Mouse (Mus musculus) monocyte, adult 59 days (primary cell): Measurements from ENCODE around the gene Tlr13. TPM values are rescaled to one million over a fixed set of nuclear protein-coding genes. Genes with fewer than 3 reads are reported as not detected.

Source experiments
- total RNA-seq, 2 experiments: library from RNA; stranded (reverse); gene quantifications; one replicate each; pipeline ENCODE4 v1.2.4; 2023

Gene Tlr13
- total RNA-seq, result 100 to 1,000 TPM; 223 to 227 TPM

DNA sequence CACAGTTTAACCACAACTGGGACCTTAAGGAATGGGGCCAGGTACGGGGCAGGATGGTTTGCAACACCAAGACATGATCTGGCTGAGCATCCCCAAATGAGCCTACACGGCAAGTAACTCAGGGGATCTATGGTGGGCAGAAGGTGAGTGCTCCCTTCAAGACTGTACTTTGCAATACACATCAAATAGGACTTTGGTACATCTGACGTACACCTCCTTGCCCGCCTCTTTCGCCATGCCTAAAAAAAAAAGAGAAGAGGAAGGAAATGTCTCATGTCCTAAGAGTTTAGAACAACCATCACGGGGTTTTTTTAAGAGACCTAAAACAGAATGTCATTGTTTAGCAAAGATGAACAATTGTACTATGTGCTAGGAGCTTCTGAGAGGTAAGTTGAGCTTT lies at the start of gene Tlr13:
Gene Tlr13 (plus strand): TSS at position 269 of the 400 bp plus-strand sequence.

DNA sequence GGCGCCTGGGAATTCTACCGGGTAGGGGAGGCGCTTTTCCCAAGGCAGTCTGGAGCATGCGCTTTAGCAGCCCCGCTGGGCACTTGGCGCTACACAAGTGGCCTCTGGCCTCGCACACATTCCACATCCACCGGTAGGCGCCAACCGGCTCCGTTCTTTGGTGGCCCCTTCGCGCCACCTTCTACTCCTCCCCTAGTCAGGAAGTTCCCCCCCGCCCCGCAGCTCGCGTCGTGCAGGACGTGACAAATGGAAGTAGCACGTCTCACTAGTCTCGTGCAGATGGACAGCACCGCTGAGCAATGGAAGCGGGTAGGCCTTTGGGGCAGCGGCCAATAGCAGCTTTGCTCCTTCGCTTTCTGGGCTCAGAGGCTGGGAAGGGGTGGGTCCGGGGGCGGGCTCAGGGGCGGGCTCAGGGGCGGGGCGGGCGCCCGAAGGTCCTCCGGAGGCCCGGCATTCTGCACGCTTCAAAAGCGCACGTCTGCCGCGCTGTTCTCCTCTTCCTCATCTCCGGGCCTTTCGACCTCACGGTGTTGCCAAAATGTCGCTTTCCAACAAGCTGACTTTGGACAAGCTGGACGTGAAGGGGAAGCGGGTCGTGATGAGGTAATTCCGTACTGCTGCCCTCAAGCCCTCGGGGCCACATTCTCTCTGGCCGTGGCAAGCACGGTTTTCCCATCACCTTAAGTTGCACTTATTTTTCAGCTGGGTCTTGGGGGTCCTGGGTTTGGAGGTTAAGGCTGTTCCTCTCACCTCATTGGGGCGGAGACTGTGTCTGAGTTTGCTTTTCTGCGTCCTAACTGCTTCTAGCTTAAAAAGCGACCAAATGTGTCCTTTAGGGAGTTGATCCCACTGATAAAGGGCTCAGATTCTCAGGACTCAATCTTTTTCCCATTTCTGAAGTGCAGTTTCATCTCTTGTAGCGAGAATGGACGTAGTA lies 44.0 kb downstream of the Tlr13 start, which contains the start of gene Pgk1:
Gene Pgk1 (plus strand): TSS at position 388 of the 937 bp plus-strand sequence.

Other genes starting within 250 kb of the Tlr13 start
- 100 to 1,000 TPM; 154 to 173 TPM for gene Atrx, start 213.8 kb upstream of the Tlr13 start, total RNA-seq
- gene Magt1, start 131.3 kb upstream of the Tlr13 start, total RNA-seq, result 10 to 100 TPM; 82.0 to 84.8 TPM
- gene Cox7b, start 127.5 kb upstream of the Tlr13 start, total RNA-seq, result 100 to 1,000 TPM; 110 to 159 TPM
- 10 to 100 TPM; 60.8 to 65.7 TPM for gene Atp7a, start 115.9 kb upstream of the Tlr13 start, total RNA-seq
- 100 to 1,000 TPM; 135 to 143 TPM for gene Pgk1, start 43.9 kb downstream of the Tlr13 start, total RNA-seq
- gene Taf9b, start 78.0 kb downstream of the Tlr13 start, total RNA-seq, result 1 to 10 TPM; 3.0 to 3.5 TPM
- not detected for gene Fnd3c2, start 112.2 kb downstream of the Tlr13 start, total RNA-seq